Mouse (Mus musculus): ENCODE data around the gene Sult2b1.

Sult2b1 gene

GRCm38 (mm10) chr7:45800546-45801204 is 16.2 kb upstream of the Sult2b1 start:
- peak in 1 of 2 experiments; percentile 36 for DNase-seq

- no peak for DNase-seq
These were observed 15.5 kb upstream of the Sult2b1 start for GRCm38 (mm10) chr7:45800001-45800400.

GRCm38 (mm10) chr7:45798931-45799330 is 14.5 kb upstream of the Sult2b1 start:
- peak in 1 of 2 experiments; percentile 7 for DNase-seq

- DNase-seq = peak in 1 of 2 experiments; percentile 46
These were observed 14.0 kb upstream of the Sult2b1 start for GRCm38 (mm10) chr7:45798511-45798836.

- peak in 1 of 2 experiments; percentile 40 for DNase-seq
These were observed 13.4 kb upstream of the Sult2b1 start for GRCm38 (mm10) chr7:45797661-45798510.

GRCm38 (mm10) chr7:45796950-45797349 is 12.5 kb upstream of the Sult2b1 start:
- DNase-seq = no peak

- DNase-seq = peak in 1 of 2 experiments; percentile 41
These were observed 10.5 kb upstream of the Sult2b1 start for GRCm38 (mm10) chr7:45794971-45795370.

- no peak for DNase-seq
These were observed 9.6 kb upstream of the Sult2b1 start for GRCm38 (mm10) chr7:45793969-45794585.

- peak in 1 of 2 experiments; percentile 11 for DNase-seq
These were observed 8.8 kb upstream of the Sult2b1 start for GRCm38 (mm10) chr7:45793240-45793639.

GRCm38 (mm10) chr7:45791756-45792490 is 7.5 kb upstream of the Sult2b1 start:
- DNase-seq = peak in 1 of 2 experiments; percentile 5

- DNase-seq = peak in 1 of 2 experiments; percentile 26
These were observed 6.3 kb upstream of the Sult2b1 start for GRCm38 (mm10) chr7:45790721-45791120.

- peak in 1 of 2 experiments; percentile 37 for DNase-seq
These were observed 3.2 kb upstream of the Sult2b1 start for GRCm38 (mm10) chr7:45787642-45788041.

GRCm38 (mm10) chr7:45786661-45787413 is 2.4 kb upstream of the Sult2b1 start:
- peak; percentile 76 to 77 for DNase-seq

GRCm38 (mm10) chr7:45786136-45786578 is 1.7 kb upstream of the Sult2b1 start:
- DNase-seq = peak; percentile 92 to 93

GRCm38 (mm10) chr7:45785388-45786135 is 1.1 kb upstream of the Sult2b1 start:
- peak; percentile 89 to 91 for DNase-seq

- DNase-seq = peak; percentile 90 to 92
These were observed 868 bp downstream of the Sult2b1 start, which contains the start of gene Lmtk3 for GRCm38 (mm10) chr7:45783511-45784091. Lmtk3 (plus strand) TSS chr7:45783738.

- no peak for DNase-seq
These were observed 2.2 kb downstream of the Sult2b1 start for GRCm38 (mm10) chr7:45782271-45782670.

GRCm38 (mm10) chr7:45779081-45779641 is 5.3 kb downstream of the Sult2b1 start:
- DNase-seq = no peak

GRCm38 (mm10) chr7:45775237-45775636 is 9.2 kb downstream of the Sult2b1 start:
- DNase-seq = no peak

GRCm38 (mm10) chr7:45771101-45771500 is 13.4 kb downstream of the Sult2b1 start:
- no peak for DNase-seq

All from cerebellum, postnatal 10 days (tissue).